Mouse (Mus musculus) stomach, postnatal 0 days (tissue): Measurements from ENCODE around the gene Coro2b.

ENCODE experiments used
- CTCF ChIP-seq: IDR thresholded peaks from 2 replicates; pipeline ENCODE4 v1.5.1; 2016; ENCODE audit warnings: antibody characterized with exemption, low read depth, mild to moderate bottlenecking, moderate library complexity
- EP300 ChIP-seq: optimal IDR thresholded peaks from 2 replicates; pipeline ENCODE3; 2016; ENCODE audit warnings: antibody characterized with exemption

DNA sequence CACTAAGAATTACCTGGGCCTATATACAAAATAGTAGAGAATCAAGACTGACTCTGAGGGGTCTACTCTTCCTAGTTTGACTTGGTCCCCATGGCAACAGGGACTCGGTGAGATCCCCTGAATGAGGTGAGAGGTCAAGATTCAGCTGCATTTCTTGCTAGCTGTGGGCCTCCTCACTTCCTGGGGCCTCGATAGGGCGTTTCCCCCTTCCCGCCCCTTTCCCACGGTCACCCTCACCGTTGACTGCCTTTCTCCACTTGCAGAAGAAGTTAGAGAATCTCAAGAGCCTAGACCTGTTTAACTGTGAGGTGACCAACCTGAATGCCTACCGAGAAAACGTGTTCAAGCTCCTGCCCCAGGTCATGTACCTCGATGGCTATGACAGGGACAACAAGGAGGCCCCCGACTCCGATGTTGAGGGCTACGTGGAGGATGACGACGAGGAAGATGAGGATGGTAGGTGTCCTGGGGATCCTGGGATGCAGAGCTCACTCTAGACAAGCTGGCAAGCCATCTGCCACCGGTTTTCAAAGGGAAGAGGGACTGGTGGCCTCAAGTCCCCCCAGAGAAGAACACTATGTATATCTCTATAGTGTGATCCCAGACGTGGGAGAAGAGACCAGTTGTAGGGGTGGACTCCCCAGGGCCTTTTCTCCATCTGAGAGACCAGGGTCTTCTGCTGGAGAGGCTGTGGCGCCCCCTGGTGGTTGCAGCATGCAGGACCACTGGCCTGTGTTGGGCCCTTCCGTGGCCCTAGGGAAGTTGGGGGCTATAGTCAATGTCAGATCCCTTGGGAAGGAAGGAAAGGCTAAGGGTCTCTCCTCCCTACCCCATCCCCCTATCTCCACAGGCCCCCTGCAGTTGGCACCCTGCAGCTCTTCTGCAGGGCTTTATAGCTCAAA lies 163.4 kb downstream of the Coro2b start:
- TF ChIP-seq CTCF = peak; percentile 88
- no peak for TF ChIP-seq EP300
